Mouse (Mus musculus): ENCODE results near the gene Spag9.

DNA sequence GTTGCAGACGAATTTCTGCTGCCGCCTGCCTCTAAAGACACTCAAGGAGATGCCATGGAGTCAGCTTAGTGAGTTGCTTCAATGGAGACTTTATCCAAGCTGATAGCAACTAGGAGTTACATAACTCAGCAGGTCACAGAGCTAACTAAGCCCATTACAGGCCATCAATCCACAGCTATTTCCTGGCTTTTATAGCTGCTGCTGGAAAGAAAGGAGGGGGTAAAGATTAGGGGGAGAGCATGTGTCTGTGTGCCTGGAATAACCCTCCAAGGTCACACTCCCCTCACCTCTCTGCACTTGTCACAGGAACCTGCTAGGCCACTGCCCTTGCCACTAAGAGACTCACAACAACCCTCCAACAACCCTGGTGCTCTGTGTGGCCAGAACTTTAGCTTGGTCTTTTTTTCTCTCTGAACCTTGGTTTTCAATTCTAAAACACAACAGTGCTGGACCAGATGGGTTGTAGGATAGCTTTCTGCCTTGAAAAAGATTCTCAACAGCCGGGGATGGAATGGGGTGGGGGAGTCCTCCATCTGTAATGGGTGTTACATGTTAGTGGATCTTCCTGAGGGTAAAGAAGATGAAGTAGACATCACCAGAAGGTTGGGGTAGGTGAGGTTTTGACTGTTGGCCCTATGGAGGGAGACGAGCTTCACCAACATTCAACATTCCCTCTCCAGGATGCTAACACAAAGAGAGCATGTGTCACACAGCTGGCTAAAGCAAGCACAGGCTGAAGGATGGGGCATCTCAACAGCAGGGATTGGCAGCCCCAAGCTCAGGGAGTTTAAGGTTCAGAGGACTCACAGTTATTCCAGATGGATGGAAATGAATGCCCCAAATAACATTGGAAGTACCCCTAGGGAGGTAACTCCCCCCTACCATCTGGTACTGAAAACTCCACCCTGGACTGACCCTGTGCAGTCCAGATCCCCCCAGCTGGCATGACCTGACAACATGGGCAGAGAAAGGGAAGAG, 134.5 kb downstream of the Spag9 start:
- TF ChIP-seq EP300 (IDR thresholded peaks at IDR 0.05; ENCODE audit: insufficient read depth, low read depth, low read length) (no peak), CTCF (IDR thresholded peaks at IDR 0.05) (no peak), POLR2A (IDR thresholded peaks at IDR 0.05; ENCODE audit: insufficient read depth, low read depth, low read length) (0 out of 2 replicates have a peak, but pooled peaks have one; percentile 20)

All from heart, adult 2 months (tissue).